Mouse (Mus musculus) mature B cell (primary cell): Measurements from ENCODE around the gene D430041D05Rik.

Source experiments
- in situ Hi-C: fragments of 300-500 bp; cut with MboI; formaldehyde crosslinking; loops from 2 replicates; pipeline ENCODE4 v1.14.3; 2019

D430041D05Rik gene

DNA sequence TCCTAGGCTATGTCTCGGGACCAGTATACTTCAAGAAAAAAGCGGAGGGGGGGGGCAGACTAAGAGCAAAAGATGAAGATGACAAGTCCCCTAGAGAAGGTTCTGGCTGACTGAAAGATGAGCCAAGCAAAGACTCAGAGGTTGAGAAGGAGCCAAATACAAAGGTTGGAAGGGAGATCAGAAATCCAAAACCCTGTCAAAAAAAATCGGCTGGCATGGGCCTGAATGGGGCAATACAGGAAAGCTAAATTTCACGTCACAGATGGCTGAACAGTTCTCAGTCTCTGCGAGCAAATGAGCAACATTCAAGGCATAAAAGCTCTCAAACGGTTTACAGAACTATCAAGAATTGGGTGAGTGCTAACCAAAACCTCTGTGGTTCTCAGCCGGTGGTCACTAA is 2.5 kb downstream of the D430041D05Rik start:
- in situ Hi-C loops = no loop called here

DNA sequence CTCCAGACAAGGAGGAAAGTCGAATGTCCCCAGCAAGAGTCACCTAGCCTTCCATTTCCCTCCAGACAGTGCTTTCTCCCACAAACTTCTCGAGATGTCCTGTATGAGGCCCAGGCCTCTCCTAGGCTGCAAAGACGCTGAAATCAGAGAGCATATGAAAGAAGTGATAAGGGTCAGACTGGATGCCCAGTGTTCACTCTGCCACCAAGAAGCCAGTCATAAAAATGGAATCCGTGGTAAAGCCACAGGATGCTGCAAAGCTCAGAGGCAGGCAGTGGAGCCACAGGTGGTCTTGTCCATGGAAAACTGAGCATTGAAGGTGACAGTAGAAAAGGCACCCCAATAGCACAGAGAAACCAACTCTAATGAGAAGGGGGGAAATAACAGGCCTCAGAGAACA is 2.9 kb downstream of the D430041D05Rik start:
- in situ Hi-C loops = no loop called here

DNA sequence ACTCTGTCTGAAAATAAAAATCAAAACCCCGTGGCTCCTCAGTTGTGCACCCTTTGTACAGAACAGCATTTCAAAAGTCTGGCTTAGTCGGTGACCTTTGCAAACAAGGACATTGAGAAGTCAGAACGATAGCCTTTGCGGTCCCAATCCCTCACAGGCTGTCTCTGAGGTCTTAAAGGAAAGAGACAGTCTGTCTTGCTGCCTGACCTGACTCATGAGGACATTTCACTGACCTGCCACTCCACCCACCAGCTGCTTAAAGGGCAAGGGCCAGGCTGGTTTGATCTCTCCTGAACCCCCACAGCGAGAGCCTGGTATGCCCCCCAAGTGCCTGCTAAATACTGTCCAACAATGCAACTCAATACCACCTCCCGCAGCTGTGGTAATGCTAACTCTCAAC is 6.8 kb downstream of the D430041D05Rik start:
- in situ Hi-C loops = no loop called here

DNA sequence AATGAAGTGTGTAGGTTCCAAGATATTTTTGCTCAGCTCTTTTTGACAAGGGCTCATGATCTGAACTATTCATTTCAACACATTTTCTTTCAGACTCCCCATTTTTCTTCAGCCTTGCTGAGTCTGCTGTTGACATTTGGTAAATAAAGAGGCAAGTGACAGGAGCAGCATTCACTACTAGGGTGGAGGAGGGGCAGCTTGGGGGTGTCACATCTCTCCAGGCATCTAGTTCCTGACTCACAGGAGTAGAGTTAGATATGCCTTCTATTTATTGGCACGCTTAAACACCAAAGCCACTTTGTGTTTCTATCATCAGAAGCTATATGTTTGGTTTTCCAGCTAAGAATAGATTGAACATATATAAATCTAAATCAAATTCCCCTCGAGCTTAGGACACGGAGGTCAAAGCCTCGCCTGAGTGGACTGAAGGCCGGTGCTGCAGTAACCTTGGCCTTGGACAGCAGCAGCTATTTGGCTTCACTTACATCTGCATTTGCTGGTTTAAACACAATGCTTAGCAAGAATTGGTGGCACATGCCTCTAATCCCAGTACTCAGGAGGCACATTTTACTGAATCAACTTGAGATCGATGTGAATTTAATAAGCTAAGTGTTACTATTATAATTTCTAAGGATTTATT is 12.0 kb downstream of the D430041D05Rik start:
- in situ Hi-C loops = no loop called here

DNA sequence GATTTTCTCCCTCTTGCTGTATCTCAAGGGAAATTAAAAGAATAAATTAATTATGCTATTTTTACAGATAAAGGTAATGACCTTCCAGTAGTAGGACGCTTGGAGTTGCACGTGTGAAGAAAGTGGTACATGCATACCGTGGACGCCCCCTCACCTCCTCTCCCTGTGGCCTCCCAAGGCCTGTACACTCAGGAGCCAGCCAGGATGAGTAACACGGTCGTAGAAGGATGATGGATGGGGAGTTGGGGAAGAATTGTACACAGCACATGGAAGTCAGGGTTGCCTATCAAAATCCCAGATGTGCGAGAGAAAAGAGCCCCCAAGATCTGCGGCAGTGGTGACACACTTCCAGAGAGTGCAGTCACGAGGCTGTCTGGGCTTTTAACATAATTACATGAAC is 14.9 kb downstream of the D430041D05Rik start:
- in situ Hi-C loops = no loop called here

DNA sequence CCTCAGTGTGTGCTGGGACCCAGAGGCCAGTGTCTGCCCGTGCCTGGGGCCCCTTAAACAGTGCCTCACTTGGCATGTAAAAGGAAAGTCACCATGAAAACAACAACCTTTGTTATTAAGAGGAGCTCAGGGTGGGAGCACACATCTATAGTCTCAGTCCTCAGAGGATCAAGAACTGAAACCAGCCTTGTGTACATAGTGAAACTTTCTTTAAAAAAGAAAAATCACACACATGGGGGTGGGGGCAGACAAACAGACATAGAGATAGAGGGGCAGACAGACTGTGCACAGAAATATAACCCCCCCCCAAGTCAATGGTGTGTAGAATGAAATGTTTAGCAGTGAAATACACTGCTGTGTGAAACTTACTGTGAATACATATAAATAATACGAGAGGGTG is 16.0 kb downstream of the D430041D05Rik start:
- in situ Hi-C loops = no loop called here

DNA sequence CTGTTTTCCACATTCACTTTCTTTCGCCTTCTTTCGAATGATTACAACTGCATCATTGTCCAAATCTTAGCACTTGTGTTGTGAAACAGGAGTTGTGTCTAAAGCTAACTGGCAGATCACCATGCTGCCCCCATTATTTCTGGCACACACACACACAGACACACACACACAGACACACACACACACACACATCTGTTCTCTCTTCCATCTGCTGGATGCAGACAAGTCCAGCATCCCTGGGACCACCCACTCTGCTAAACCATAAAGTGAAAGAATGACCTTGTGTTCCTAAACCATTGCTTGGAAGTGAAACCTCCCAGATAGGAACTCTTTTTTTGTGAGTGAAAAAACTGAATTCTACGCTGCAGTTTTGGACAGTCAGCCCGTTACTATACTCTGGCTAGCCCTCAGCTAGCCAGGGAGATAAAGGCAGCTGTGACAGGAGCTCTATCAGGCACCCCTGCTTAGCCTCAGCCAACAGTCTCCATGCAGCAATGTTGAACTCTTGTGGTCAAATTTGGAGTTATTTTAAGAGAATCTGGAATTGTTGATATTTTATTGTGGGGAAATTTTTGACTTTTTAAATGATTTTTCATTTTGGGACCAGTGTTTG is 18.0 kb downstream of the D430041D05Rik start:
- in situ Hi-C loops = no loop called here

DNA sequence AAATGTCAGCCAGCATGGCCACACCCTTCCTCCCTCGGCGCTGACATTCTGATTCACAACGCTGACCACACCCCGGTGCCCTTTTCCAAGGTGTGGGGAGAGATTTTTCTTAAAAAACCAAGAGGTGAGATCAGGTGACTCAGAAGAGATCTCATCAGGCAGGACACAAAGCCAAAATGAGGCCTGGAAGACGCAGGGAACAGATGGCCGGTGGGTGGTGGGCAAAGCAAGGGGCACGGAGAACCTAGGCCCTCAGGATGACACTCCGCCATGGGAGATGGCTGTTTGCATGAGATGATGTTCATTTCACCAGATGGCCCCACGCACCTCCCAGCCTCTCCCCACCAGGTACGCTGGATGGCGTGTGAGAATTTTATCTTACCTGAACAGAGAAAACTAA is 21.6 kb downstream of the D430041D05Rik start:
- in situ Hi-C loops = no loop called here

DNA sequence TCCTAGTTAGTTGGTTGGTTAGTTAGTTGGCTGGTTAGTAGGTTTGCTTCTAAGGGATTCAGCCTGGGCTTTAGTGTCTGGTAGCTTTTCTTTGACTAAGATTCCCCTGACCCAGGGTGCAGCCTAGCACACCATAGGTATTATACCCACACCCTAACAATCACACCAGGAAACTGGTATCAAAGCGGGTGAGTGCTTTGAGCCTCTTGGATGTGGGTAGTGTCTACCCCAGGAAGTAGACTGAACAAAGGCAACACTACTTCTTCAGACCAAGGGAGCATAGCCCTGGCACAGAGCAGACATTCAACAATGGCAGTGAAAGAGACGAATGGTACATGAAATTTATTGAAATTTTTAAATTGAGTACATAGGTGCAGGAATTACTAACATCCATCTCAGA is 24.9 kb downstream of the D430041D05Rik start:
- in situ Hi-C loops = no loop called here

DNA sequence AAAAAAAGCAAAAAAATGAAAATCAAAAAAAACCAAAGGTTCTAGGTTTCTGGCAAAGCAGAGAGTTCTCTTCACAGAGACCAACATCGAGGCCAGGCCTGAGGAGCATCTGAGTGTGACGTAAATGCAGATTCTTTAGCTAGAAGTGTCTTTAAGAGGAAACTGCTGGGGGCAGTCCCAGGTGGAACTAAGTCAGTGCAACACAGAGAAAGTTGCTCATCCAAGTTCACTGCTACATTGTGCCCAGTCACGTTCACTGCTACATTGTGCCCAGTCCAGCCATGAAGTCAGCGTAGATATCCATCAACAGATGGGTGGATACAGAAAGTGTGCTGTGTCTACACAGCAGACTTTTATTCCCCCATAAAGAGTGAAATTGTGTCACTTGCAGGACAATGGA is 27.2 kb downstream of the D430041D05Rik start:
- in situ Hi-C loops = no loop called here

DNA sequence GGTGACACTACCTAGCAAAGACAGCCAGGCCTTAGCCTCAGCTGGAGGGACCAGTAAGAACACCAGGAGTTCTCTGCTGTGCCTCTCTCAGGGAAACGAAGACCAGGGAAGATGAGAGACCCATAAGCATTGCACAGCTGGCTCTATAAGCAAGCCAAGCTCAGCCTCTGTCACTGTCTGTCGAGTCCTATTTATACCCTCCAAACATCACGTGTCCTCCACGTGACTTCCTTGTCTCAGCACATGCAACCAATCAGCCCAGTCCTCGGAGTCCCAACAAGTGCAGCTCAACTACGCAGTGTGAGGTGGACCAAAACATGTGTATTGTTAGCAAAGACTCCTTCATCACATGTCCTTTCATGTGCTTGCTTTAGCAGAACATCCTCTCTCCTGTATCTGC is 28.0 kb downstream of the D430041D05Rik start:
- in situ Hi-C loops = no loop called here

DNA sequence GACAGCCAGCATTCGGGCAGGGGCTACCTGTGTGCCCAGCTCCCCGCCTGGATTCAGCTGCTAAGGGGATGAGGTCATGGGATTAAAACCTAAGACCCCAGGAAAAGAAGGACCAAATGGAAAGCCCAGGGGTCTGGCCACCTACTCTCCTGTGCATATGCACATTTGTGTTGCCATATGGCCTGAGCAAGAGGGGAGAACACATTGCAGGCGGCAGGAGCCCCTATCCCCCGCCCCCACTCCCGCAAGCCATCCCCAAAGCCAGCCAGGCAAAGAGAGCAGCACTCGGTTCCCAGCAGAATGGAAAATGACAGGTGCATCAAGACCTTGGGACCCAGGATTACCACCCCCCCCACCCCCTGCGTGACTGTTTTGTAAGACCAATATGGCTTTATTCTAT is 31.5 kb downstream of the D430041D05Rik start:
- in situ Hi-C loops = no loop called here

DNA sequence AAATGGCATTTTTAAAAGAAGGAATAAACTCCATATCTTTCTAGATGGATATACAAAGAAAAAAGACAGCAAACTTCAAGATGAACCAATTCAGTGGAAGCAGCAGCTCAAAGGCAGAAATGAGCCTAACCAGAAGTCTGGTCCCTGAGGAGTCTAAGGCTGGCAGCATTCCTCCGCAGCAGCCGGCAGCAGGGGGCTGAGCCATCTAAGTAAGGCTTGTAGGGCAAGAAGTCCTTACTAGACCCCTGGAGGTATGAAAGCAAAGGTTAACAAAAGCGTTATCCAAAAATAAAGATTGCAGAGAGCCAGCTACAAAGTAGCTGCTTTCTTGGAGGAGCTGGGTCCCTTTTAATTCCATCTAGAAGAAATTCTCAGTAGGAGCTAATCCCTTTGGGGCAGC is 32.0 kb downstream of the D430041D05Rik start:
- in situ Hi-C loops = no loop called here

DNA sequence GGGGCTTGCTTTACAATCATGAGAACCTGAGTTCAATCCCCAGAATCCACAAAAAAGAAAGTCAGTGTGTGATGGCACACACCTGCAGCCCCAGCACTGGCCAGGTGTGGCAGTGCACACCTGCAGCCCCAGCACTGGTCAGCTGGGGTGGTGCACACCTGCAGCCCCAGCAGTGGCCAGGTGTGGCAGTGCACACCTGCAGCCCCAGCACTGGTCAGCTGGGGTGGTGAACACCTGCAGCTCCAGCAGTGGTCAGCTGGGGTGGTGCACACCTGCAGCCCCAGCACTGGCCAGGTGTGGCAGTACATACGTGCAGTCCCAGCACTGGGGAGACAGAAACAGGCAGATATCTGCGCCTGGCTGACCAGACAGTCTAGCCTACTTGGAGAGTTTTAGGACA is 32.8 kb downstream of the D430041D05Rik start:
- in situ Hi-C loops = no loop called here

DNA sequence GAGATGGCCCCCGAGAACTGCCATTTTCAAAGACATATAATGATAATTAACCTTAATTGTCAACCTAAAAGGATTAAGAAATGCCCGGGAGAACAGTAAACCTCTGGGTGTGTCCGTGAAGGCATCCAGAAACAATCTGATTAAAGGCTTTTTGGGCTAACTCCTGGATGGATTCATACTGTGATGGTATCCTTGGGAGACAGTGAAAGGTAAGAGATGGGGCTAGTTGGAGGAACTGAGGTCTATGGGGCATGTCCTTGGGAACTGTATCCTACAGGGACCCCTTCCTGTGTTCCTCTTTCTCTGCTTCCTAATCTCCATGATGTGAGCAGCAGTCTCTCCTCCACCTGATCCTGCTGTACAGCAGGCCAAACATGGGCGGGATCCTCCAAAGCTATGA is 38.7 kb downstream of the D430041D05Rik start:
- in situ Hi-C loops = no loop called here

DNA sequence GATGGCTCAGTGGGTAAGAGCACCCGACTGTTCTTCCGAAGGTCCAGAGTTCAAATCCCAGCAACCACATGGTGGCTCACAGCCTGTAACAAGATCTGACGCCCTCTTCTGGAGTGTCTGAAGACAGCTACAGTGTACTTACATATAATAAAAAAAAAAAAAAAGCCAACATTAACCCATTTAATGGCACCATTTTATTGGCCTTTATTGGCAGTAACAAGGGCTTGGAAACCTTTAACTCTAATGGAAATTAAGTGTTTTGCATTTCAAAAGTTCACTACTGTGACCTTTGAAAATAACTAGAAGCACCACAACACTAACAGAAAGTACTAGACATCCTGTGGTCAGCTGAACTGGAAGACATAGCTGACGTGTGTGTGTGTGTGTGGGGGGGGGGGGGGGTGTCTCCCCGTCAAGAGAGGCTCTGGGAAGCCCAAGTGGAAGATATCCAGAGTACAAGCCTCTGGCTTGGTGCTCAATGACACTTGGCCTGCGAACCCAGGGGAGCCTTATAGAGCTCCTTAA is 39.1 kb downstream of the D430041D05Rik start:
- in situ Hi-C loops = no loop called here

DNA sequence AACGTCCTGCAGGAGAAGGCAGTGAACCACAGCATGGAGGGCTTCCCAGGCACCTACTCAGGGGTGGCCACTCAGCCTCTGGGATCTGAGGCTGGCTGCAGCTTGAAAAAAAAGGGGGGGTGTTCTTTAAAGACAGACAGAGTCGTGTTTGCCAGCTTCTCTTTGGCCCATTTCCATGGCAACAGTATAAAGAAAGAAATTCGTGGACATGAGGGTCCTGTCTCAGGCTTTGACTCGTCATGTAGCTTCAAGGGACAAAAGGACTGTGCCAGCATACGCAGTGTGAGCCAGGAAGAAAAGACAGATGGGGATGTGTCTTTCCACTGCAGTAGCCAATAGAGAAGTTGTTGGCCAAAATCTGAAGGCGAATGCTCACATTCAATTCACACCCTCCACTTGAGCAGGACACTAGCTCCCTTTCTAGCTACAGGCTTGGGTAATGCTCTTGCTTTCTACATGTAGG is 42.9 kb downstream of the D430041D05Rik start:
- in situ Hi-C loops = no loop called here

DNA sequence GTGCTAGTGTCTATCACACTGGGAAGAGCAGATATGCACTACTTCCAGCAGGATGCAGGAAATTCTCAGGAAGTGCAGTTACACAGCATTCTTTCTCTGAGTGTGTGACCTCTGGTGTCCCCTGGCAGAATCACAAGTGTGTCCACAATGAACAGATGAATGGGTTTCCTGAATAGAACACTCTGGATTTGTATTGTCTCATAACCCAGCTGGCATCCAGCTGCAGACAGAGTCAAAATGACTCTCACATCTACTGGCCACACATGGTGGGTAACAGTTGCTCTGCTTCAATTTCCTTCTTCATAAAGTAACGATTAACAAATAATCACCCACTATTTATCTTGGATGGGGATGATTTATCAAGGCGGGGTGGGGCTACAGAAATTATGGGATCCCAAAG is 43.5 kb downstream of the D430041D05Rik start:
- in situ Hi-C loops = no loop called here

DNA sequence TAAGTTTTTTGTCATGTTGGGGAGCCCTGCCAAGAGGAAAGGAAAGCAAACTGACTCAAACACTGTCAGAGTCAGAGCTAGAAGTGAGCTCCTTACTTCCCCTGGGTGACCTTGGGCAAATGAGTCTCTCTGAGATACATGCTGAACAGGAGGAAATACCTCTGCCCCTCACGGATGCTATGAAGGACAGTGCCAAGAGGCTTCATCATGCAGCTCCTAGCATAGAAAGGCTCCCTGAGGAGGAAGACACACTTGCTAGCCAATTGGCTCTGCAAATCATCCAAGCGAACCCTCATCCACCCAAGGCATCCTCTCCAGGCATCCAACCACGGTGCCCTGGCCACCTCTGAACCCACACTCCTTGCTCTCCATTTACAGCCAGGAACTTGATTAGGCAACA is 51.5 kb downstream of the D430041D05Rik start:
- in situ Hi-C loops = no loop called here

DNA sequence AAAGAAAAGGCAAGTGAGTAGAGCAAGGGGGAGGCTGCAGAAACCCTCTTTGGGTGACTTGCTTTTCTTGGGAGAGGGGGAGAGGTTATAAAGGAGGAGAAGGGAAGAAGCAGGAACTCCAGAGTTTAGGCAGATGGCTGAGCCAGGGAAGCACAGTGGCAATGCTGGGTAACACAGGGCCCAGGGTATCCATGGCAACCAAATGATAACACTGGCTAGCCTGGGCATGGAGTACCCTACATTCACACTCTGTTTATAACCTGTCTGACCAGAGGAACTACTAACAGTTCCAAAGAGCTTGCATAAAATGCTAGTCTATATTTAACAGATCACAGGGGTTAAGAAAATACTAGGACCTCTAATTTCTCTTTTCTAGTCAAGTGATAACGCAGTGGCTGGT is 51.9 kb downstream of the D430041D05Rik start:
- in situ Hi-C loops = no loop called here

DNA sequence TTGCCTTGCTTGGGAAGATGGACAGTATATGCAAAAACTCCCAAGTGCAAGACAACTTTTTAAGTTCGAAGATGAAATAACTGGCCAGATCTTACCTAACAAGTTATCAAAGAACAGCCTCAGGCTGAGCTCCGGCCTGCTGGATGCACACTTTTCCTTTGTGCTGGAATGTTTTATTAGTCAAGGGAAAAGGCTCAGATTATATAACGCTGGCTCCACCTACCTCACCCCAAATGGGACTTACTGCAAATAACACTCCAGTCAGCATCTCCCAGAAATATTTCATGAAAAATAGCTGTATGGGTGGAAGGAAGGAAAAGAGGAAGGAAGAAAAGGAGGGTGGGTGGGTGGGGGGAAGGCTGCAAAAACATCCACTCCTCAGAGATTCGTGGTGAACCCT is 54.3 kb downstream of the D430041D05Rik start:
- in situ Hi-C loops = no loop called here

DNA sequence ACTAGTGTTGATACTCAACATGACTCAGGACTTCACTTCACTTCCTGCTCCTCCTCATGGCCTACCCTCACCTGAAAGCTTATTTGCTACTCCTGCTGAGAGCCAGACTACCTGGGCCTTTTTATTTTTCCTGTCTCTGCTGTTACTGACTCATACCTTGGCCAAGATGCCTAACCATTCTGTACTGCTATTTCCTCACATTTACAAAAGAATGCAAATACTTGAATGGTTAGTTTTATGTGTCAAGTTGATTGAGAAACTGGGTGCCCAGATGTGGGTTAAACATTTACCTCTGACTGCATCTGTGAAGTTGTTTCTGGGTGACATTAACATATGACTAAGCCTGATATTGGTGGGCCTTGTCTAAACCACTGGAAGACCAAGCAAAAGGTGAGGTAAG is 56.7 kb downstream of the D430041D05Rik start:
- in situ Hi-C loops = no loop called here

DNA sequence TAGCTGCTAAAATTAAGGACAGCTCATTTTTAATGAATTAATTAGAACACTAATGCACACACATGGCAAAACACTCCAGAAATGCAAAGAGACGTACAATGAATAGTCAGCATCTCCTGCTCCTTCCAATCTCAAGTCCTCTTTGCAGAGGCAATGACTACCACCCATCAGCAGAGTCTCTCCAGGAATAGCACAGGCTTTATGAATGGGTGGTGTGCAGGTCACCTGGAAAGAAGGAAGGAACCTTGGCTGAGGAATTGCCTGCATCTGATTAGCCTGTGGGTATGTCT is 58.7 kb downstream of the D430041D05Rik start:
- in situ Hi-C loops = no loop called here
